Mouse (Mus musculus) liver, embryonic 15.5 days (tissue): ENCODE results near the gene Prdm12. TPM values are rescaled to one million over a fixed set of nuclear protein-coding genes. Genes with fewer than 3 reads are reported as not detected.
"Not testable (repeated sequence)": the region's sequence is repeated elsewhere in the genome, so short reads cannot be mapped to it uniquely, and the experiment has no call there.

Experiments
- ATAC-seq: fragments of 200-750 bp; cut with Nextera tagmentation; 2 replicates; pipeline ENCODE4 v1.8.0; 2017; ENCODE audit warnings: moderate number of reproducible peaks, mild to moderate bottlenecking, moderate library complexity; ENCODE audit not compliant: insufficient read depth
- H3K27ac ChIP-seq: fragments of 300-500 bp; sonication (generic); replicated peaks from 2 replicates; pipeline ENCODE4 v1.5.1; 2015; ENCODE audit warnings: mild to moderate bottlenecking, inconsistent platforms
- H3K27me3 ChIP-seq: fragments of 300-500 bp; sonication (generic); 2 replicates; pipeline ENCODE4 v1.6.1; 2015; ENCODE audit warnings: mild to moderate bottlenecking, inconsistent platforms
- H3K36me3 ChIP-seq: fragments of 300-500 bp; sonication (generic); replicated peaks from 2 replicates; pipeline ENCODE4 v1.6.1; 2015; ENCODE audit warnings: moderate library complexity, mild to moderate bottlenecking, inconsistent platforms
- H3K4me1 ChIP-seq: fragments of 300-500 bp; sonication (generic); replicated peaks from 2 replicates; pipeline ENCODE4 v1.6.1; 2015; ENCODE audit warnings: inconsistent platforms
- H3K4me2 ChIP-seq: fragments of 300-500 bp; sonication (generic); 2 replicates; pipeline ENCODE4 v1.6.1; 2015; ENCODE audit warnings: moderate library complexity, mild to moderate bottlenecking, inconsistent platforms
- H3K4me3 ChIP-seq: fragments of 300-500 bp; sonication (generic); replicated peaks from 2 replicates; pipeline ENCODE4 v1.5.1; 2015; ENCODE audit warnings: mild to moderate bottlenecking, inconsistent platforms
- H3K9ac ChIP-seq: fragments of 300-500 bp; sonication (generic); 2 replicates; pipeline ENCODE4 v1.6.1; 2015; ENCODE audit warnings: moderate library complexity, mild to moderate bottlenecking, inconsistent platforms
- H3K9me3 ChIP-seq: fragments of 300-500 bp; sonication (generic); replicated peaks from 2 replicates; pipeline ENCODE4 v1.6.1; 2016; ENCODE audit warnings: inconsistent platforms
- WGBS: fragments of 180-500 bp; shearing (Covaris S2); methylation state at CpG from one replicate; pipeline ENCODE4 v1.1.7; 2015; ENCODE audit warnings: mixed read lengths; ENCODE audit not compliant: insufficient replicate concordance; 5-methylcytosine and 5-hydroxymethylcytosine counted together
- polyA plus RNA-seq: library from polyadenylated mRNA; unstranded; fragments of >200 nt; fragmentation: Nextera tagmentation; extraction: Ambion mirVana; gene quantifications from 2 replicates; pipeline ENCODE4 v1.2.1, GENCODE M21; 2015

The Prdm12 gene
- polyA plus RNA-seq, 1 experiment from 2014 or later: not detected

DNA sequence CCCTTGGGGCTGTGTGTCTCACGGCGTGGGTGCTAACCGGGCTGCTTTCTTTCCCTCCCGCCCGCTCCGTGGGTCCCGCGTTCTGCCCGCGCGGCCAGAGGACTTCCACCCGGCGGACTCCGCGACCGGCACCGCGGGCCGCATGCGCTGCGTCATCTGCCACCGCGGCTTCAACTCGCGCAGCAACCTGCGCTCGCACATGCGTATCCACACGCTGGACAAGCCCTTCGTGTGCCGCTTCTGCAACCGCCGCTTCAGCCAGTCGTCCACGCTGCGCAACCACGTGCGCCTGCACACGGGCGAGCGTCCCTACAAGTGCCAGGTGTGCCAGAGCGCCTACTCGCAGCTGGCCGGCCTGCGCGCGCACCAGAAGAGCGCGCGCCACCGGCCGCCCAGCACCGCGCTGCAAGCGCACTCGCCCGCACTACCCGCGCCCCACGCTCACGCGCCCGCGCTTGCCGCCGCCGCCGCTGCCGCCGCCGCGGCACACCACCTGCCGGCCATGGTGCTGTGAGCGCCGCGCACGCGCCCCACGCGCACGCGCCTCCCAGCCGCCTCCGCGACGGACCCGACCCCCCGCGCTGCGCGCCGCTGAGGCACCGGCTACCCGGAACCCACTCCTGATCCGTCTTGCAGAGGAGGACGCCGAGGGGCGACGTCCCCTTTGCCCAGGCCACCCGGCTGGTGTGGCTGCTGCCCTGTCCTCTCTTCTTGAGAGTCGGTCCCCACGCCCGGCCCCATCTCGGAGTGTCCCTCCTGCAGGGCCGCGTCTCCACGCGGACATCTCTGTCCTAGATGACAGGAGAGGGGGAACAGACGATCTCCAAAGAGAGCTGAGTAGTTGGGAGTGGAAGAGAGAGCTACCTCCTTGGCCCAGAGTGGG, 14.4 kb downstream of the Prdm12 start:
- no peak overlapping the region for H3K9ac ChIP-seq
- no peak for ATAC-seq
- WGBS: under 1% methylated on average over 104 of the region's 109 CpGs
- H3K36me3 ChIP-seq: no peaks in the 10 kb centered on the region
- peaks cover 9% of the 10 kb centered on the region for H3K4me1 ChIP-seq
- H3K27ac ChIP-seq: no peak overlapping the region
- peak overlapping the region; percentile 45 for H3K4me3 ChIP-seq
- no peaks in the 10 kb centered on the region for H3K9me3 ChIP-seq
- H3K4me2 ChIP-seq: peak overlapping the region; percentile 69
- peaks cover 94% of the 10 kb centered on the region for H3K27me3 ChIP-seq

DNA sequence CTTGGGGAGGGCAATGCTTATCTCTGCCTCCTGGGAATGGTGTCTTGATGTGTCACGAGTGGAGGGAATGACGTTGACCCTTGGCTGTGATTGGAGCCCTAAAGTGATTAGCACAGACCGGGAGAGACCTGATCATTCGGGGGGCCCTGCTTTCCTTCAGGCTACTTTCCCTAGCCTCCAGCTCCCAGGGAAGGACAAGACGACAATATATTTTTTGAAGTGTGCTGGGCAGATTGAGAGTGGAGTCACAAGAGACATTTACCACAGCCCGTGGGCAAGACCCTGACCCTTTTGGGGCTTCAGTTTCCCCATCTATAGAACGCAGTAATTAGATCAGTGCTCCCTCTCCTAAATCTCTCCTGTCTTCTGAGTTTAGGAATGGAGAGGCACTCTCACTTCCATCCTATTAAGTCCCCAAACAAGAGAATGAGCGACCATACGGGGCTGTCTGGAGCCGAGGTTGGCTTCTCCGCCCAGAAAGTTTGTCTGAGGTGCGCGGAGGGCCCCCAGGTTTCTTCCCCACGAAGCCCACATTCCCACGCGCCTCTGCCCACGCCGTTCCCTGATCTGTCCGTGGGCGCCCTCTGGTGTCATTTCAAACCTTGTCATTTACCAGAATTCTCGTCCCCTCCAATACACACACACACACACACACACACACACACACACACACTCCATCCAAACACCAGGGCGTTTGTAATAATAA, 15.2 kb downstream of the Prdm12 start:
- WGBS: 4% methylated on average over 22 of the region's 22 CpGs
- H3K27ac ChIP-seq: no peak overlapping the region
- H3K9me3 ChIP-seq: no peaks in the 10 kb centered on the region
- H3K4me1 ChIP-seq: peaks cover 9% of the 10 kb centered on the region
- peak overlapping the region; percentile 45 for H3K4me3 ChIP-seq
- no peak for ATAC-seq
- no peak overlapping the region for H3K9ac ChIP-seq
- no peaks in the 10 kb centered on the region for H3K36me3 ChIP-seq
- peak overlapping the region; percentile 69; the same call in 1 of the 2 replicates for H3K4me2 ChIP-seq
- peaks cover 92% of the 10 kb centered on the region for H3K27me3 ChIP-seq

DNA sequence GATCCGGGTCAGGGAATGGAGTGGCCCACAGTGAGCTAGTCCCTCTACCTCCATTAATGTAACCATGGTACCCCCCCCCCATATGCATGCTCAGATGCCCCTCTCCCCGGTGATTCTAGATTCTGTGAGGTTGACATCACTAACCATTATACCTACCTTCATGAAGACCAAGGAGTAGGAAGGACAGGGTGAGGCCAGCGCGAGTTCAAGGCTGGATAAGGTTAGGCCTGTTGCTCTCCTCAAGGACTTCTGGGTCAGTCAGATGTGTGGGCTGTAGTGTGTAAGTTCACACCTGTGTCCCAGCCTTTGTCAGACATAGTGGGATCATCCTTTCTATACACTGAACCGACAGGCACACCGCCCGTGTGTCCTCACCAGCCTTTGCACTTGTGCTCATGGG, 16.5 kb downstream of the Prdm12 start:
- no peak for ATAC-seq
- H3K4me2 ChIP-seq: no peak overlapping the region
- no peaks in the 10 kb centered on the region for H3K36me3 ChIP-seq
- H3K4me1 ChIP-seq: peaks cover 9% of the 10 kb centered on the region
- H3K27me3 ChIP-seq: peaks cover 80% of the 10 kb centered on the region
- no peak overlapping the region for H3K9ac ChIP-seq
- H3K4me3 ChIP-seq: no peak overlapping the region
- H3K27ac ChIP-seq: no peak overlapping the region
- no peaks in the 10 kb centered on the region for H3K9me3 ChIP-seq
- WGBS: 65% methylated on average over 7 of the region's 7 CpGs

DNA sequence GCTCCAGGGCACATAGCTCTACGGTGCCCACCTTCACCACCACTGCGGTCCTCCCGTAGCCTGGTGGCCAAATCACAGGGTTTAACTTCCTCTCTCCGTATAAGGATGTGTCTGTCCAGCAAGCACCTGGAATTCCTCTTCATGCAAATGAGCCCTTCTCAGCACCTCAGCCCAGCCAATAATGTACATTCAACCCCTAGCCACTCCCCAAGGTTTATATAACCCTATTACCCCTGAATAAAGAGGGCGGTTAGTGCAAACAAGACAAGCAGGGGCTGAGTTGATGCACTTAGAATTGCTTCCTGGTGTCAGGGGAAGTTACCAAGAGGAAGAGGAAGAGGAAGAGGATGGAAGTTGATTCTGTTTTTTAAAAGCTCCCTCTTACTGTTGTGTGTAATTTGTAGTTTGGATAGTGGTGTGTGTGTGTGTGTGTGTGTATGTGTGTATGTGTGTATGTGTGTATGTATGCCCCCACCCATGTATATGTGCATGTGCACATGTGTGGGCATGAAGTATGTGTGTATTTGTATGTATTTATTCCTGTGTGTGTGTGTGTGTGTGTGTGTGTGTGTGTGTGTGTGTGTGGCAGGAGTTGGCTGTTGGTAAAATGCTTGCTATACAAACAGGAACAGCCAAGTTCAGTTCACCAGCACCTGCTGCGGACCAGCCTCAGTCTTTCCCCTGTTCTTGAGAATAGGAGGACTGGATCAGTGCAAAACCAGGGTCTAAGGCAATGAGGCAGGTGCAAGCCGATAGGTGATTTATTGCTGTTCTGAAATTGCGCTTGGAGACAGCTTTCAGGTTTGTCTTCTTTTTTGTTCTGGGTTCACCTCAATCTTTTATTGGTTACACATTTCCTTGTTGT, 23.3 kb downstream of the Prdm12 start:
- H3K4me2 ChIP-seq: no peak overlapping the region
- no peaks in the 10 kb centered on the region for H3K9me3 ChIP-seq
- H3K4me3 ChIP-seq: no peak overlapping the region
- 48% methylated on average over 8 of the region's 8 CpGs for WGBS
- H3K27me3 ChIP-seq: peaks cover 42% of the 10 kb centered on the region
- no peak overlapping the region for H3K9ac ChIP-seq
- H3K27ac ChIP-seq: no peak overlapping the region
- no peaks in the 10 kb centered on the region for H3K36me3 ChIP-seq
- no peak for ATAC-seq
- no peaks in the 10 kb centered on the region; the same call in 1 of the 2 replicates for H3K4me1 ChIP-seq

DNA sequence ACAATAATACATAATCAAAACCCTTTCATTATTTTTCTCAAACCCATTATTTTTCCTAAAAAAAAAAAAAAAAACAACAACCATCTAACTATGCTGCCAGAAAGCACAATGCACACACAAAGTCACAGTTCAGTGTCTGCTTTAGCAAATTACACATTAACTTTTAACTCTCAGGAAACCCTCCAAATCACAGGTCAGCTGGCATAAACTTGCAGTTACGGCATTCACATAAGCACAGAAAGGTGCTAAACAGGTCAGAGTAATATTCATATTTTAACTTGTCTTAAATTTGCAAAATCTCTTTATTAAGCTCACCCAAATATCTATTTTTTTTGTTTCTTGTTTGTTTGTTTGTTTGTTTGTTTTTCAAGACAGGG, 24.0 kb downstream of the Prdm12 start:
- H3K4me3 ChIP-seq: no peak overlapping the region
- H3K27me3 ChIP-seq: peaks cover 35% of the 10 kb centered on the region
- no peak overlapping the region for H3K4me2 ChIP-seq
- no peaks in the 10 kb centered on the region; the same call in 1 of the 2 replicates for H3K4me1 ChIP-seq
- H3K9me3 ChIP-seq: no peaks in the 10 kb centered on the region
- no peak for ATAC-seq
- 75% methylated on average over 1 of the region's 1 CpGs for WGBS
- no peak overlapping the region for H3K9ac ChIP-seq
- no peak overlapping the region for H3K27ac ChIP-seq
- H3K36me3 ChIP-seq: no peaks in the 10 kb centered on the region

DNA sequence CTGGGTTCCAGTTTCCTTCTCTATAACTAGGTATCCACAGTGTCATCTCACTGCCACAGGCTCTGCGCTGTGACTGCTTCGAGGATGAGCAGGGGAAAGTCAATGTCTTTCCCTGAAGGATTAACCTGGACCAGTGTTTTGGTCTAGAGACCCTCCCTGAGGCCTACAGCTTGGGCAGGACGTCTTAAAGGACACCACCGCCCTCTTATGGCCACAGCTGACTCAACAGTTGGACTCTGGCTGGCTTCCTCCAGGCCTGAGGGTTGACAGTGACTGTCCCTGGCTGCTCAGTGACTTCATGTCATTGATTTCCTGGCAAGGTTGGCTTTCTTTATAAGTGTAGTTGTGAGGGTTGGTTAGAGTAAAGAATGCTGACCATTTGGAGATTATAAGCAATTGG, 27.5 kb downstream of the Prdm12 start:
- ATAC-seq: no peak
- 25% methylated on average over 4 of the region's 4 CpGs for WGBS
- Histone ChIP-seq H3K36me3 (peaks cover 2% of the 10 kb centered on the region; the same call in 1 of the 2 replicates), H3K9me3 (no peaks in the 10 kb centered on the region), H3K4me2 (no peak overlapping the region), H3K4me3 (no peak overlapping the region), H3K27ac (no peak overlapping the region), H3K27me3 (peaks cover 17% of the 10 kb centered on the region), H3K4me1 (peaks cover 12% of the 10 kb centered on the region), H3K9ac (no peak overlapping the region)

DNA sequence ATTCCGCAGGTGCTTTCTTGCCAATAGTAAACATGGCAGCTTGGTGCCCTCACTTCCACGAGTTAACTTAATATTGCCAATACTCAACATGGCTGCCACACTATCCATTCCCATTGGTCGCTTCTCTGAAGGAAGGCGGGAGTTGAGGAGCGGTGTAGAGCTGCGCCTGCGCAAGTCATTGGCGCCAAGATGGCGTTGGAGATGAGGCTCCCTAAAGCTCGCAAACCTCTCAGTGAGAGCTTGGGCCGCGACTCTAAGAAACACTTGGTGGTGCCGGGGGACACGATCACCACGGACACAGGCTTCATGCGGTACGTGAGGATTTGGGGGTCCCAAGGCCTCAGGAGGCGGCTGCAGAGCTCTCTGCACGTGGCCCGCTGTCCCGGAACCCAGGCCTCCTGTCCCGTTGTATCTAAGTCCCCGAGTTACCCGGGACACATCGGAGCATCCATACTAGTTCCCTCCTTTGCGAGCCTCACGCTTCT, 30.8 kb downstream of the Prdm12 start, which contains the start of gene Exosc2:
Gene Exosc2 (plus strand): TSS at position 165 of the 485 bp plus-strand sequence.
- Histone ChIP-seq H3K9ac (peak within 1 kb of the TSS; percentile 70), H3K27ac (peak within 1 kb of the TSS; percentile 66), H3K4me2 (peak within 1 kb of the TSS; percentile 79), H3K27me3 (0 out of 2 replicates have a peak, but pooled peaks cover 5% of the 10 kb centered on the region), H3K4me1 (peaks cover 22% of the 10 kb centered on the region), H3K9me3 (no peaks in the 10 kb centered on the region), H3K4me3 (peak within 1 kb of the TSS; percentile 76), H3K36me3 (peaks cover 34% of the 10 kb centered on the region)
- ATAC-seq: peak; percentile 97
- under 1% methylated on average over 27 of the region's 27 CpGs for WGBS

DNA sequence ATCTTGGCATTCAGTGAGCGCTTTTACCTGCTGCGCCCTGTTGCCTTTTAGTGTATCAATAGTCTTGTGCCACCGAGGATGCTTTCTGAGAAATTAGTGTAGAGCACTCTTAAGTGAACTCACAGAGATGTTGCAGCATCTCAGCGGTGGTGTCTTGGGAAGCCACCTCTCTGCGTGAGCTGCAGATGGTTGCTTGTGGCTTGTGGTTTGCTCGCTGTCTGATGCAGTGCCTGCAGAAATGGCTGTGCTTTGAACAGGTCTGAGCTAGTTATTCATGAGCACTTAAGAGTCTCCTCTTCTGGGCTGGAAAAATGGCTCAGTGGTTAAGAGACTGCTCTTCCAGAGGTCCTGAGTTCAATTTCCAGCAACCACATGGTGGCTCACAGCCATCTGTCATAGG, 38.8 kb downstream of the Prdm12 start:
- Histone ChIP-seq H3K36me3 (peaks cover 76% of the 10 kb centered on the region), H3K27ac (no peak overlapping the region), H3K4me2 (no peak overlapping the region), H3K4me3 (no peak overlapping the region), H3K9me3 (no peaks in the 10 kb centered on the region), H3K4me1 (no peaks in the 10 kb centered on the region), H3K9ac (no peak overlapping the region), H3K27me3 (no peaks in the 10 kb centered on the region)
- 74% methylated on average over 6 of the region's 6 CpGs for WGBS
- no peak for ATAC-seq

DNA sequence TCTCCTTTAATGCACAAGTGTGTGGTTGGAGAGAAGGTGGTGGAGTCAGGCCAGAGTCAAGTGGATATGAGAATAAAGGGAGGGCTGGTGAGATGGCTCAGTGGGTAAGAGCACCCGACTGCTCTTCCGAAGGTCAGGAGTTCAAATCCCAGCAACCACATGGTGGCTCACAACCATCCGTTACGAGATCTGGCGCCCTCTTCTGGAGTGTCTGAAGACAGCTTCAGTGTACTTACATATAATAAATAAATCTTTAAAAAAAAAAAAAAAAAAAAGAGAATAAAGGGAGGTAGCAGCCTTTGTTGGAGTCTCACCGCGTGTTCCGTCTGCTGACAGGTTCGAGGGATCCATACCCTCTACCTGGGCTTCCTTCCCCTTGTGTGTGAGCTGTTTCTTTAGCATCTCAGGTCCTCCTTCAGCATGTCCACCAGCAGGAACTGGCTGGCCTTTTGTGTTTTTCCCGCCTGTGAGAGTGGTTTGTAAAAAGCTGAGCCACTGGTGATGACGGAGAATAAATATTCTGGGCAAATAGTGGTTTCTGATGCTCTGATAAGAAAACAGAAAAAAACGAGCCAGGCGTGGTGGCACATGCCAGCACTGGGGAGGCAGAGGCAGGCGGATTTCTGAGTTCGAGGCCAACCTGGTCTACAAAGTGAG, 41.3 kb downstream of the Prdm12 start:
- not testable (repeated sequence) for H3K9ac ChIP-seq, ATAC-seq, H3K27me3 ChIP-seq, H3K4me1 ChIP-seq, H3K27ac ChIP-seq, H3K9me3 ChIP-seq, H3K4me3 ChIP-seq, H3K4me2 ChIP-seq
- peaks cover 51% of the 10 kb centered on the region for H3K36me3 ChIP-seq
- 69% methylated on average over 15 of the region's 15 CpGs for WGBS

DNA sequence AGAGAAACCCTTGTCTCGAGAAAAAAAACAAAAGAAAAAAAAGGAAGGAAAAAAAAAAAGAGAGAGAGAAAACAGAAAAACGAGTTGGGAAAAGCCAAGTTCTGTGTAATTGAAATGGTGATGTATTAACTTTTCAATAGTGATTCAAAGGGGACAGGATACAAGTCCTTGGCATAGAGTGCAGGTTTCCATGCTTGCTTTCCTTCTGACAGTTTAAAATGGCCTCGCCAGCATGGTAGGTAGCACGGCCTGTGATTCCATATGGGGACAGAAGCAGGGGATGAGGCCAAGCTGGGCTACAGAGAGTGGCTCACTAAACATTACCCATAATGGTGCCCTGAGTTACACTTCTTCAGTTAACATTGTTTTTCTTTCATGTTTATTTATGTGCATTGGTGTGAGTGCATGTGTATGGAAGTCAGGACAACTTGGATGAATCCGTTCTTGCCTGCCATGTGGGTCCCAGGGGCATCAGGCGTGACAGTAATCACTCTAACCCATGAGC, 41.9 kb downstream of the Prdm12 start:
- ATAC-seq: no peak
- Histone ChIP-seq H3K9me3 (no peaks in the 10 kb centered on the region), H3K4me3 (no peak overlapping the region), H3K9ac (no peak overlapping the region), H3K27me3 (no peaks in the 10 kb centered on the region), H3K4me1 (no peaks in the 10 kb centered on the region), H3K4me2 (no peak overlapping the region), H3K27ac (no peak overlapping the region), H3K36me3 (peaks cover 44% of the 10 kb centered on the region)
- 74% methylated on average over 6 of the region's 6 CpGs for WGBS
